ENCODE assay signal across 20 mouse cellular contexts in the genomic region with DNA sequence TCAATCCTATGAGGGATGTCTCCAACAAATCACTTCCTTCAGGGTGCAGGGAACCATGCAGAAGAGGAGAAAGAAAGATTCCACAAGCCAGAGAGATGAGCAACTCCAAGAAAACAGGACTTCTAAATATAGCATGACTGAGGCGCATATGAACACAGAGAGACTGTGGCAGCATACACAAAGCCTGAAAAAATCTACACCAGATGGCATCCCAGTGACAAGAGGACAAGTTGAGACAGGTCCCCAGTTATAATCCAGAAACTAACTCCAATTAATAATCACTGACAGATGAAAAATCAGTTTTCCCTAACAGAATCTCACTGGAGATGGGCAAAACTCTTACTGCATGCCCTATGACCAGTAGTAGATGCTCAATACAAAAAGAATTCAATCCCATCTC. TPM values are rescaled to one million over a fixed set of nuclear protein-coding genes. Genes with fewer than 3 reads are reported as not detected.
"Had no signal": no experiment of that assay in that cellular context is flagged by ENCODE, and none has a peak within 500 bp of the region (broad histone marks: within the 10 kb centered on the region; RNA-seq: fewer than 3 reads in every experiment).

No protein-coding gene starts in this region.

- ATAC-seq: lung, postnatal 0 days; midbrain, embryonic 13.5 days; midbrain, embryonic 15.5 days had no signal

- H3K4me2 ChIP-seq: lung, embryonic 15.5 days; midbrain, embryonic 11.5 days; midbrain, embryonic 13.5 days; midbrain, embryonic 15.5 days; neural tube, embryonic 12.5 days; stomach, embryonic 15.5 days had no signal

- H3K9me3 ChIP-seq: lung, embryonic 15.5 days; megakaryocyte, embryonic 14.5 days; midbrain, embryonic 13.5 days; midbrain, embryonic 15.5 days; neural tube, embryonic 12.5 days; stomach, embryonic 15.5 days had no signal

- H3K36me3 ChIP-seq: lung, embryonic 15.5 days; midbrain, embryonic 13.5 days; midbrain, embryonic 15.5 days; neural tube, embryonic 12.5 days; stomach, embryonic 15.5 days had no signal

- DNase-seq: lung, postnatal 14 days; lung, postnatal 36 days; right cerebral cortex, postnatal 14 days; thymus, adult 2 months; thymus, postnatal 25 days; thymus, postnatal 4 days had no signal

- H3K27ac ChIP-seq: lung, embryonic 15.5 days; macrophage; midbrain, embryonic 13.5 days; midbrain, embryonic 15.5 days; neural tube, embryonic 12.5 days; stomach, embryonic 15.5 days; stomach, postnatal 0 days had no signal

- H3K9ac ChIP-seq: lung, embryonic 15.5 days; midbrain, embryonic 13.5 days; midbrain, embryonic 15.5 days; neural tube, embryonic 12.5 days; stomach, embryonic 15.5 days had no signal

- H3K4me3 ChIP-seq: lung, embryonic 15.5 days; megakaryocyte, embryonic 14.5 days; midbrain, embryonic 13.5 days; midbrain, embryonic 15.5 days; neural tube, embryonic 12.5 days; stomach, embryonic 15.5 days had no signal

- H3K27me3 ChIP-seq: lung, embryonic 15.5 days; megakaryocyte, embryonic 14.5 days; midbrain, embryonic 13.5 days; midbrain, embryonic 15.5 days; neural tube, embryonic 12.5 days; stomach, embryonic 15.5 days had no signal

- H3K4me1 ChIP-seq: lung, embryonic 15.5 days; megakaryocyte, embryonic 14.5 days; midbrain, embryonic 13.5 days; midbrain, embryonic 15.5 days; neural tube, embryonic 12.5 days; stomach, embryonic 15.5 days had no signal

RNA-seq across cellular contexts. Expression of a gene that starts 30.9 kb away (rescaled TPM):
- total RNA-seq: megakaryocyte progenitor cell, adult 5-6 weeks; monocyte, adult 5-6 weeks; neutrophil, adult 5-6 weeks had no signal
- polyA plus RNA-seq: lung, postnatal 0 days; macrophage; spleen, adult 2 months had no signal
